Mouse (Mus musculus): Measurements from ENCODE around the gene Chrna5. TPM values are rescaled to one million over a fixed set of nuclear protein-coding genes. Genes with fewer than 3 reads are reported as not detected.

The Chrna5 gene
- polyA plus RNA-seq, 1 experiment from 2014 or later = 0.30 TPM

DNA sequence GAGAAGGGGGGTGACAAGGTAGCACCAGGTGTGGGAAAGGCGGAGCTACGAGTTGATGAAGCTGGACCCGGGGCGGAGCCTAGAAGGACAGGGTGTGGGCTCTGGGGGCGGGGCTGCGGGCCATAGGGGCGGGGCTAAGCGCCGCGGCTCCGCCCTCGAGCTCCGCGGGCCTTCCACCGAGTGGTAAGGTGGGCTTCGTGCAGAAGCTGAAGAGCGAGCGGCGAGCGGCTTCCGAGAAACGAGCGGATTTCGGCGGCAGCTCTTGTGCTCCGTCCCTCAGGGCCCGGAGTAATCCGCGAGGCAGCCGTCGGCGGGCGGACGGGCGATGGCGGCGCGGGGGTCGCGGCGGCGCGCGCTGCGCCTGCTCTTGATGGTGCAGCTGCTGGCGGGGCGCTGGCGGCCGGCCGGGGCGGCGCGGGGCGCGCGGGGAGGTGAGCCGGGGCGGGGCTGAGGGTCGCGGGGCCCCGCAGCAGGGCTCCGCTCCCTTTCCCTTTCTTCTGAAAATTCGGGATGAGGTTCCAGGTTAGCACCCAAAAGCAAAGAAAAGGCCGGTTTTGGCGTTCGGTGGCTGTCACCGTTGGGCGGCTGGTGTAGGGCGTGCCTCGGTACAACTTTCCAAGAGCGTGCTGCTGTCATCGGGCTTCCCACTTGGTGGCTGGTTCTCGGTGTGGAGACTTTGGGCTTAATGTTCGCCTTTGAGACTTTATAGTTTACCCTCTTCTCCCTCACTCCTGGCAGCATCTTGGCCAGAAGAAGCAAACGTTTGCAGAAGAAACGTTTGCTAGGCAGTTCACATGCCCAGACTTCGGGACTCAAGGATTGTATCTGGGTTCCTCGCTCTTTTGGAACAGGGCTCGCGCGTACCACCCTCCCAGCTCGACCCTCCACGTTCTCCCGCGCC lies 861 bp downstream of the Chrna5 start:
- no peaks in the 10 kb centered on the region for H3K9me3 ChIP-seq
- H3K27me3 ChIP-seq (ENCODE audit: insufficient read depth, poor library complexity, severe bottlenecking) = peaks cover 50% of the 10 kb centered on the region
- under 1% methylated on average over 85 of the region's 85 CpGs for WGBS
- peak; percentile 83 for DNase-seq (ENCODE audit: low spot score)
- H3K4me1 ChIP-seq = peaks cover 10% of the 10 kb centered on the region; the same call in 1 of the 2 replicates
- H3K27ac ChIP-seq = peak overlapping the region; percentile 30; the same call in 1 of the 2 replicates
- peak overlapping the region; percentile 73 for H3K4me3 ChIP-seq
- no peaks in the 10 kb centered on the region for H3K36me3 ChIP-seq

DNA sequence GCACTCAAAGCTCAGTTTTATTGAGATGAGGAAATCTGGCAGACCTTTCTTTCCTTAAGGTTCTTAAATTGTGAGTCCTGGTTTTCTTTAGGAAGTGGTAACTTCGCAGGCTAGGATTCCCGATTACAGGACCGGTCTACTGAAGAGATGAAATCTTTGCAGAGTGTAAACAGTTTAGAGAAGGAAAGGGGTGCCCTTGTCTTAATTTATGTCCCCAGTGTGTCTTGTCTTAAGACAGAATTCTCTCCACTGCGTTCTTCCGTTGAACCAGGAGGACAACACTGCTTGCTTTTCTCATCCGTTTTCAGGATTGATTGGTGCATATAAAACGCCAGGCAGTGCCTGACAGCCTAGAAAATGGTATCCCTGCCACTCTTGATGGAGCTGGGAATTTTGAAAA lies 1.7 kb downstream of the Chrna5 start:
- WGBS = 9% methylated on average over 7 of the region's 7 CpGs
- H3K36me3 ChIP-seq = no peaks in the 10 kb centered on the region
- peaks cover 10% of the 10 kb centered on the region; the same call in 1 of the 2 replicates for H3K4me1 ChIP-seq
- peaks cover 50% of the 10 kb centered on the region for H3K27me3 ChIP-seq (ENCODE audit: insufficient read depth, poor library complexity, severe bottlenecking)
- H3K27ac ChIP-seq = no peak overlapping the region
- H3K9me3 ChIP-seq = no peaks in the 10 kb centered on the region
- H3K4me3 ChIP-seq = peak overlapping the region; percentile 73
- no peak for DNase-seq (ENCODE audit: low spot score)

DNA sequence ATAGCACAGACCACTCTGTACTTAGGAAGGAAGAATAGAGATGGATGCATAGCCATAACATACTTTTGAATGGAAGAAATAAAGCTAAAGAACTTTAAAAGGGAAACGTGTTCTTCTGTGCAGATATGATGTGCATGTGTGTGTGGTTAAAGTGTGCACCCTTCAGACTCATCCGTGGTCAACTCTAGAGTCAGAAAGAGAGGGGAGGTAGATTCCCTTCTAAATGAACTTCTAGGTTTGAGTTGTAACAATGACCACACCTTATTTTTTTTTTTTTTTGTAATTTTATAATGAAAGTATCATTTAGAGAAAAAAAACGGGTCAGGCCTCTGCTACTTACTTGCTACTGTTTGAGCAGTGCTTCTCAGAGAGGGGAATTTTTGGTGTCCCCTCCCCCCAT lies 9.7 kb downstream of the Chrna5 start:
- Histone ChIP-seq H3K9me3 (no peaks in the 10 kb centered on the region), H3K27me3 (ENCODE audit: insufficient read depth, poor library complexity, severe bottlenecking) (no peaks in the 10 kb centered on the region), H3K27ac (no peak overlapping the region), H3K36me3 (no peaks in the 10 kb centered on the region), H3K4me3 (no peak overlapping the region), H3K4me1 (no peaks in the 10 kb centered on the region)
- WGBS = 72% methylated on average over 3 of the region's 3 CpGs
- no peak for DNase-seq (ENCODE audit: low spot score)

DNA sequence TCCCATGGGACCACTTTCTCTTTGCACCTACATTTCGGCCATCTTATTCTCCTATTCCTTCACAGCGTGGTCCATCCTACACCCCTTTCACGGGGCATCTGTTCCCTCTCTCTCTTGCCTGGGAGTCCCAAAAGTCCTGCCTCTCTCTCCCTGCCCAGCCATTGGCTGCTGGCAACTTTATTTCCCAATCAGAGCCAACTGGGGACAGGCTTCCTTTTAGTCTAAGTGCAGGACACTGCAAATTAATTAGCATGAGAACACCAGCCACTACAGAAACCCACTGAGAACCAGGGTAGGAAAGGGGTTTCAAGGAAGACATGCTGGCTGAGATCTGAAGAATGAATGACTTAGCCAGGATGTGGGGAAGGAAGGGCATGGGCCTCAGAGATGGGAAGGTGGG lies 13.7 kb downstream of the Chrna5 start:
- WGBS = 62% methylated on average over 3 of the region's 3 CpGs
- H3K4me3 ChIP-seq = no peak overlapping the region
- H3K36me3 ChIP-seq = no peaks in the 10 kb centered on the region
- no peaks in the 10 kb centered on the region for H3K27me3 ChIP-seq (ENCODE audit: insufficient read depth, poor library complexity, severe bottlenecking)
- H3K27ac ChIP-seq = no peak overlapping the region
- H3K4me1 ChIP-seq = no peaks in the 10 kb centered on the region
- DNase-seq (ENCODE audit: low spot score) = no peak
- no peaks in the 10 kb centered on the region for H3K9me3 ChIP-seq

DNA sequence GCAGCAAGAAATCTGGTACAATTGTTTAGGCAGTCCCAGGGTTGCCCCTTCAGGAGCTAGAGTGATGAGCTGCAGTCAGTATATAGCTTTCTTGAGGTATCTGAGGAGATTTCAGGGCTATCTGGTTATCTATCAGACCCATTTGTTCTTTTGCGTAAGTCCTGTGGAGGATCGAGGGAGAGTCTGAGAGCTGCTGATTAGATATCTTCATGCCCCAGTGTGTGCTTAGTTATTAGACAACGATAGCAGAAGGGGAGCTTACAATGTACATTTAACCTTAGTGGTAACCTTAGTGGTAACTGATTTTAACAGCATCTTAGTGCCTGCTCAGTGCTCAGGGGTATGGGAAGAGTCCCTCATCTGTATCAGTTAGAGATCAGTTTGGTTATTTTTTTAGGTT lies 15.0 kb downstream of the Chrna5 start:
- no peak overlapping the region for H3K27ac ChIP-seq
- 38% methylated on average over 3 of the region's 3 CpGs for WGBS
- H3K4me3 ChIP-seq = no peak overlapping the region
- no peaks in the 10 kb centered on the region for H3K9me3 ChIP-seq
- no peaks in the 10 kb centered on the region for H3K27me3 ChIP-seq (ENCODE audit: insufficient read depth, poor library complexity, severe bottlenecking)
- DNase-seq (ENCODE audit: low spot score) = no peak
- no peaks in the 10 kb centered on the region for H3K36me3 ChIP-seq
- no peaks in the 10 kb centered on the region for H3K4me1 ChIP-seq

DNA sequence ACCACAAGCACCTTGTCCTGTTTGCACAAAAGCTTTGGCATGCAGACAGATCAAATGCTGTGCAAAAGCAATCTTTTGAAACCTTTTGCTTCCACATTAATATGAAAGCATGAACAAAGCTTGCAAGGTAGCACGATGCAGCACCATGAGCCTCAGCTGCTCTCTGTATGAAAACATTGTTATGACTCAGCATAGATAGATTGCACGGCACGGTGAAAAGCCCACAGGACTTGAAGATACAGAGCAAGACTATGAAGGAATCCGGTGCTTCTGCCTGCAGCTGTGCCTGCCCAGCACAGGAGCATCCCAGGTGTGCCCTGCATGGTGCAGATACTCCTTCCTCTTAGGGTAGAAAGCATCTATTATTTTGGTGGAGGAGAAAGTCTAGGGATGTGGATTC lies 22.9 kb downstream of the Chrna5 start:
- 72% methylated on average over 4 of the region's 4 CpGs for WGBS

DNA sequence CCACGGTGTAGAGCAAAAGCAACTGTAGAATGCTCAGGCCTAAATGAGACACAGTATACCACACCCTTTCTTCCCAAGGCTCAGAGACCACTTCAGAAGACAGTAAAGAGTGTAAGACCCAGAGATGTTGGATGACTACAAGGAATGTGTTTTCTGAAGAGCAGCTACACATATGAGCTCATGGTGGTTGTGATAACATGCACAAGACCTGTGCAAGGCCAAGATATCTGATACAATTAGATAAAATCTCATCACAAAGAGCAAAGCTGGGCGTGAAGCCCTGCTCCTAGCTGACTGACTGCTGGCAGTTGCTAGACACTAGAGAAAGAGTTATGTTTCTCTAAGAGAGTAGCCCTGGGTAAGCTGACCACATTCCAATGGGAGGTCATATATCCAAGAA lies 29.0 kb downstream of the Chrna5 start:
- Histone ChIP-seq H3K4me1 (0 out of 2 replicates have a peak, but pooled peaks cover 3% of the 10 kb centered on the region), H3K36me3 (no peaks in the 10 kb centered on the region), H3K9me3 (no peaks in the 10 kb centered on the region), H3K4me3 (no peak overlapping the region), H3K27me3 (ENCODE audit: insufficient read depth, poor library complexity, severe bottlenecking) (no peaks in the 10 kb centered on the region), H3K27ac (no peak overlapping the region)
- 69% methylated on average over 2 of the region's 2 CpGs for whole genome bisulfite sequencing
- DNase-seq (ENCODE audit: low spot score) = no peak

More for the DNA sequence above, 22.9 kb downstream of the Chrna5 start:
- H3K9me3 ChIP-seq = no peaks in the 10 kb centered on the region
- no peak overlapping the region for H3K27ac ChIP-seq
- H3K36me3 ChIP-seq = no peaks in the 10 kb centered on the region
- DNase-seq (ENCODE audit: low spot score) = no peak
- H3K4me1 ChIP-seq = no peaks in the 10 kb centered on the region
- no peaks in the 10 kb centered on the region for H3K27me3 ChIP-seq (ENCODE audit: insufficient read depth, poor library complexity, severe bottlenecking)
- no peak overlapping the region for H3K4me3 ChIP-seq

DNA sequence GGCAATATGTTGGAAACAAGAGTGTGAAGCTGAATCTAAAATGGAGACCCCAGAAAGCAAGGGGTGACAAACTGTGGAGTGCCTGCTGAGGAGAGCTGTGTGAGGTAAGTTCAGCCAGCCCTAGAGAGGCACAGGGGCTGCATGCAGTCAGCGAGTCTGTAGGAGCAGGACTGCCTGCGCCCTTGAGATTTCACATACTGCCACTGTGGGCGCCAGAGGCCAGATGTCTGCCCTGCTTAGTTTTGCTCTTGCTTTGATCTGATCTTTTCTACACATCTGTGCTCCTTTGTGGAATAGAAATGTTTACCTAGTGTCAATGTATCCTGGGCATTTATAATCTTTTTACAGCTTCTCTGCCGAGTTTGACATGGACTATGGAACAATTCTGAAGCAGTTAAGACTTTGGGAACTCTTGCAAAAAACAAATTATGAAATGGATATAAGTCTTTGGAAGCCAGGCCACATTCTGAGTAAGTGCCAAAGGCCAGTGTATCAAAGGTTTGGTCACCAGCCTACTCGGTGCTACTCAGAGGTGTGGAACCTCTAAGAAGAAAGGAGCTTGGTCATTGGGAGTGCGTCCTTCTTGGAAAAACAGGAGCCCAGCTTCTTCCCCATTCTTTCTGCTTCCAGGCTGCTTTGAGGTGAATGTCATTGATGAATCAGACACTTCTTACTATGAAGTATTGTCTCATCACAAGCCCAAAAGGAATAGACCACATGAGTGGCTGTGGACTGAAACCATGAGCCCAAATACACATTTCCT lies 30.1 kb downstream of the Chrna5 start:
- Histone ChIP-seq H3K36me3 (no peaks in the 10 kb centered on the region), H3K9me3 (no peaks in the 10 kb centered on the region), H3K4me3 (no peak overlapping the region), H3K27ac (no peak overlapping the region), H3K4me1 (0 out of 2 replicates have a peak, but pooled peaks cover 3% of the 10 kb centered on the region), H3K27me3 (ENCODE audit: insufficient read depth, poor library complexity, severe bottlenecking) (no peaks in the 10 kb centered on the region)
- WGBS = 44% methylated on average over 6 of the region's 6 CpGs
- DNase-seq (ENCODE audit: low spot score) = no peak

DNA sequence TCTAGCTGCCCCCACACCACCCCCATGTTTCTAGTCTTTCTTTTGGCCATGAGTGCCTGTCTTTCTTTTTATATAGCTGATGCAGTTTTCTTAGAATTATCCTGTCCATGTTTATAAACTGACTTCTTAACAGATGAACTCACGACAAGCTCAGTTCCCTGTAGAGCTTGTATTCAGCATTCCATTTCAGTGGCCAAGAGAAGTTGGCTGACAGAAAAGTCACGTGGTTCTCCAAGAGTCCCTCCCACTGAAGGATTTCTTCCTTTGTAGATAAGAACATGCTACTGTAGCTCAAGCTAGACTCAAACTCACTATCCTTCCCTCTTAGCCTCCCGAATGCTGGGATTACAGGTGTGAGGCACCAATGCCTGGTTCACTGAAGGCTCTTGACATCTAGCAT lies 36.2 kb downstream of the Chrna5 start:
- DNase-seq (ENCODE audit: low spot score) = no peak
- 71% methylated on average over 3 of the region's 3 CpGs for WGBS
- H3K27me3 ChIP-seq (ENCODE audit: insufficient read depth, poor library complexity, severe bottlenecking) = no peaks in the 10 kb centered on the region

DNA sequence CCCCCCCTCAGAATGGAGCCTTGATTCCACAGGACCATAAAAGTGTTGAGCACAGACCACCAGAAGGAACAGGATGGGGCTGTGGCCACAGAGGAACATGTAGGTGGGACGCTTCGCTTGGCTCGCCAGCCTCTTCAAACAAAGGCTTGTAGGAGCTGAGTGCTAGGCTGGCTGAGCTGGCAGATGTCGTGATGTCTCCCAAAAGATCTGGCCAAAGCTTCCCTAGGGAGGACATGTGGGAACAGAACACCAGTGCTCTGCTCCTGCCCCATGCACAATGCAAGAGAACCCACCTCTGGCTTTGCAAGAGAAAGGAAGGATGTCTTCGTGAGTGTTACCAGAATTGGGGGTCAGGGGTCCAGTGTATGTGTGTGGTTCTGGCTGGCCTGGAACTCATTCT lies 42.6 kb downstream of the Chrna5 start:
- H3K4me1 ChIP-seq = peaks cover 12% of the 10 kb centered on the region
- H3K36me3 ChIP-seq = no peaks in the 10 kb centered on the region
- no peak overlapping the region for H3K4me3 ChIP-seq
- WGBS = 83% methylated on average over 5 of the region's 5 CpGs
- H3K27me3 ChIP-seq (ENCODE audit: insufficient read depth, poor library complexity, severe bottlenecking) = peaks cover 53% of the 10 kb centered on the region
- no peaks in the 10 kb centered on the region for H3K9me3 ChIP-seq
- DNase-seq (ENCODE audit: low spot score) = no peak
- no peak overlapping the region for H3K27ac ChIP-seq

More for the DNA sequence above, 36.2 kb downstream of the Chrna5 start:
- no peaks in the 10 kb centered on the region for H3K9me3 ChIP-seq
- H3K27ac ChIP-seq = no peak overlapping the region
- no peak overlapping the region for H3K4me3 ChIP-seq
- no peaks in the 10 kb centered on the region for H3K4me1 ChIP-seq
- no peaks in the 10 kb centered on the region for H3K36me3 ChIP-seq

DNA sequence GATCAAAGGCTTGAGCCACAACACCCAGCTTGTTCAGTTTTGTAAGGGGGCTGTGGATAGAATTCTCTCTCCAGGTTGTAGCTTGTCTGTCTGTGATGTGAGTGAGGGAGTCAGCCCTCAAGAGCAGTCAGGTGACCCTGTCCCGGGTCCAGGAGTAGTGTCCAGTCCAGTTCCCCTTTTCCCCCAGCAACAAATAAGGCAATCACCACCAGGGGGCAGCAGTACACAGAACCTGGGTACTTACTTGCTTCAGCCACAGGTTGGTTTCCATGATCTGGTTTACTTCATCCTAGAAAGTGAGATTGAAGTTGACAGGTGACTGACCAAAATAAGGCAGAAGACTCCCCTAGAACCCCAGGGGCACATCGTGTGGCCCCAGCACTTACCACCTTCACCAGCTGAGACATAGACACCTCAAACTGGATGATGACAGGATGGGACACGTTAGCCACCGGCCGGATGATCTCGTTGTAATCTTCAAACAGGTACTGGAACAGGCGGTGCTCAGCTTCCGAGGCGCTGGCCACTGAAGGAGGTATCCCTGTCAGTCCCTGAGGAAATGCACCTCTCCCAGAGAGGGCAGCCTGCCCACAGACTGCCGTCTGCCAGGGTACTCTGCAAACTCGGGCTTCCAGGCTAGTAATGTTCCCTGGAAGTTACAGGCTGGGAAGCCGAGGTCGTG lies 43.4 kb downstream of the Chrna5 start:
- peaks cover 55% of the 10 kb centered on the region for H3K27me3 ChIP-seq (ENCODE audit: insufficient read depth, poor library complexity, severe bottlenecking)
- peak; percentile 90 for DNase-seq (ENCODE audit: low spot score)
- H3K4me3 ChIP-seq = no peak overlapping the region
- H3K36me3 ChIP-seq = no peaks in the 10 kb centered on the region
- 28% methylated on average over 13 of the region's 13 CpGs for WGBS
- no peak overlapping the region for H3K27ac ChIP-seq
- H3K4me1 ChIP-seq = peaks cover 12% of the 10 kb centered on the region
- H3K9me3 ChIP-seq = no peaks in the 10 kb centered on the region

DNA sequence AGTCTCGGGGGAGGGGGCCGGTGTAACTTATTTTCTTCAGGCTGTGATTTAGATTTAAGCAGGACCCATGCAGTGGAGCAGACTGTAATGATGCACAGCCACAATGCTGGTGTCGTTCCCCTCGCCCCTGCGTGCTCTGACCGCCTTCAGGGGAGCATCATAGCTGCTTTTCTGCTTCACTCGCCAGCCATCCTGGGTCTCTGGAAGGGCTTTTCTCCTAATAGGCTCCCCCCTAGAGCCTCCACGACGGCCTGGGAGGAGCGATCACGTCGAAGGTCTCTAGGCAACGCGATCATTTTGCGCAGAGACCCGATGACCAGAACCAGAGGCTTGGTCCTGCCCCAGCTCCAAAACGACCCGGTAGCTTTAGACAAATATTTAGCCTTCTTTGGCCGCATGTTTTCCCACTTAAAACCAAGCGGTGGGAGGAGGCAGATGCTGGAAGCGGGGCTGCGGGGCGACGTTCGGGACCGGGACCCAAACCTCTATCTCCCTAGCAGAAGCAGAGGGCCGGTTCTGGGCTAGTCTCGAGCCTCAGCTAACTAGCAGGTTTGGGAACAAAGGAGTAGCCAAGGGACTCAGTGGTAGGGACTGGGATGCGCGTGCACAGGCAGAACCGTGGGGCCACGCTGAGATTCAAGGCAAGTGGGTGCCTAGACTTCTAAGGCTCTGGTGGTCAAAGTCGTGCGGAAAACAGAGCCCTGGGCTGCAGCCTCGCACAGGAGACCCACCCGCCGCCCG lies 45.0 kb downstream of the Chrna5 start:
- WGBS = 15% methylated on average over 38 of the region's 38 CpGs
- no peak for DNase-seq (ENCODE audit: low spot score)
- Histone ChIP-seq H3K27ac (0 out of 2 replicates have a peak overlapping the region, but pooled peaks have one; percentile 53), H3K9me3 (no peaks in the 10 kb centered on the region), H3K27me3 (ENCODE audit: insufficient read depth, poor library complexity, severe bottlenecking) (peaks cover 69% of the 10 kb centered on the region), H3K36me3 (no peaks in the 10 kb centered on the region), H3K4me3 (peak overlapping the region; percentile 56), H3K4me1 (peaks cover 12% of the 10 kb centered on the region)
